Mouse (Mus musculus): ENCODE measurements around the gene Nhlrc2. TPM values are rescaled to one million over a fixed set of nuclear protein-coding genes. Genes with fewer than 3 reads are reported as not detected.

The Nhlrc2 gene
- polyA plus RNA-seq, 1 experiment from 2014 or later, result 7.8 TPM

DNA sequence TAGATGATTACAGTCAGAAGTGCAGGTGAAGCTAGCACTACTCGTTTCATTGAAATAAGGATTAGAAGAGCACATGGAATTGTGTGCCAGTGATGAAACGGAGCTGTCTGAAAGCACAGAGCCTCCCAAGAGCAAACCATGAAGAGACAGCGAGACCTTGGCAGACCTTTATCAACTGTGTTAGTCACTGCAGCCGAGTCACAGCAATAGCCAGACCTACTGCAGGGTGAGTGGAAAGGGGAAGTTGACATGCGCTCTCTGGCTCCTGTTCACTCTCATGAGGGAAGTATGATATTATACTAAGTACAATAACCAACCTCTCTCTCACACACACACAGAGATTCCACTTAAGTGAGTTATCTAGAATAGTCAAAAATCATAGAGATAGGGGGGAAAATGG is 7.9 kb downstream of the Nhlrc2 start:
- Histone ChIP-seq H3K27me3 (ENCODE audit: control insufficient read depth, insufficient read depth, low read depth, low read length) (no peaks in the 10 kb centered on the region), H3K27ac (ENCODE audit: low read length) (no peak overlapping the region), H3K9ac (ENCODE audit: low read depth, low read length) (no peak overlapping the region), H3K4me1 (ENCODE audit: control insufficient read depth, insufficient read depth, low read length) (no peaks in the 10 kb centered on the region), H3K36me3 (ENCODE audit: control insufficient read depth, insufficient read depth, low read length) (peaks cover 22% of the 10 kb centered on the region), H3K4me3 (ENCODE audit: low read depth, low read length) (no peak overlapping the region), H3K4me2 (ENCODE audit: low read length) (no peak overlapping the region), H3K9me3 (replicated peaks; ENCODE audit: control insufficient read depth, low read length, poor library complexity, severe bottlenecking) (no peaks in the 10 kb centered on the region)
- 84% methylated on average over 5 of the region's 5 CpGs for WGBS
- no peak for ATAC-seq

DNA sequence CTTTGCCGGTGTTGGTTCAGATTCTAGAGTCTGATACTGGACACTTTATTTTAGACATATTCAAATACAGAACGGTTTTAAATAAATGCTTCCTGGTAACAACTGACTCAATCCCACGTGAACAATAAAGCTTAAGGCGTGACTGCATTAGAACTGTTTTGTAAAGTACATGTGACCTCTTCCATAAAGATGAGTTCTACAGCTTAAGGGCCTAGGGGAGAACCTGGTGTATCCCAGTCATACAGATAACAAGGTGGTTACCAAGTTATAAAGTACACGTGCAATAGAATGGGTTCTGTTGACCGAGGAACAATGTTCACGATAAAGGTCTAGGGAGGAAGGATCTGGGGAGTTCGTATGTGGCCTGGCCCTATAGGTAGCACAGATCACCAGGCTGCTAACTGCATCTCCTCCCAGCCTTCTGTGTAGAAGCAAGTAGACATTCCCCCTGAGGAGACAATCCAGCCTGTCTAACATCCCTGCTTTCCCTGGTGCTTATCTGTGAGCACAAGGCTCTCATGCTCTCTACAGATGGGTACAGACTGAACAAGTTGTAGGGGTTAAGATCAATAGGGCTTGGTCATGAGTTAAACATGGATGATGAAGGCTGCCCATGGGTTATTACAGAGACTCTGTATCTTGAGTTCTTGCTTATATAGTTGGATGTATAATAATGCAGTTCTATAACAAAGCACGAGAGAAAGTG is 14.5 kb downstream of the Nhlrc2 start:
- no peak overlapping the region for H3K27ac ChIP-seq (ENCODE audit: low read length)
- no peak overlapping the region for H3K4me3 ChIP-seq (ENCODE audit: low read depth, low read length)
- H3K4me1 ChIP-seq (ENCODE audit: control insufficient read depth, insufficient read depth, low read length), result no peaks in the 10 kb centered on the region; the same call in 1 of the 2 replicates
- 92% methylated on average over 9 of the region's 9 CpGs for WGBS
- H3K9ac ChIP-seq (ENCODE audit: low read depth, low read length), result no peak overlapping the region
- no peak for ATAC-seq
- H3K4me2 ChIP-seq (ENCODE audit: low read length), result no peak overlapping the region
- no peaks in the 10 kb centered on the region for H3K27me3 ChIP-seq (ENCODE audit: control insufficient read depth, insufficient read depth, low read depth, low read length)
- no peaks in the 10 kb centered on the region for H3K9me3 ChIP-seq (replicated peaks; ENCODE audit: control insufficient read depth, low read length, poor library complexity, severe bottlenecking)
- no peaks in the 10 kb centered on the region for H3K36me3 ChIP-seq (ENCODE audit: control insufficient read depth, insufficient read depth, low read length)

DNA sequence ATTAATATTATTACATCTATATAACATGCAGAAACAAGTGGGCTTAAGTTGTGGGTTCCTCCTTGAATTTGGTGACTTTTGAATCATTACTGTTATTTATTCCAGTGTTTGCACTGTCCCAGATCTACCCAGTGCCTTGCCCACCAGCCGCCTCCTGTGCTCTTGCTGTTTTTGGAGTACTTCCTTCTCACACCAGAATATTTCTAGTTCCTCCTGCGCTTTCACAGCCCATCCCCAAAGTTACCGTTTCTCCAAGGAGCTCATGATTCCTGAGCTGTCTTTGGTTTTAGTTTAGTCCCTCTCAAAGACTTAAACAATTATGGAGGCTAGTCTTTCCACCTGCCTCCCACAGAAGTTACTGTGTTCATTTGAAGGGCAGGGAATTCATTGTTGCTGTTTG is 15.4 kb downstream of the Nhlrc2 start:
- ATAC-seq, result no peak
- H3K9ac ChIP-seq (ENCODE audit: low read depth, low read length), result no peak overlapping the region
- no peaks in the 10 kb centered on the region for H3K36me3 ChIP-seq (ENCODE audit: control insufficient read depth, insufficient read depth, low read length)
- no peaks in the 10 kb centered on the region for H3K27me3 ChIP-seq (ENCODE audit: control insufficient read depth, insufficient read depth, low read depth, low read length)
- H3K9me3 ChIP-seq (replicated peaks; ENCODE audit: control insufficient read depth, low read length, poor library complexity, severe bottlenecking), result no peaks in the 10 kb centered on the region
- 94% methylated on average over 3 of the region's 3 CpGs for WGBS
- H3K4me3 ChIP-seq (ENCODE audit: low read depth, low read length), result no peak overlapping the region
- no peaks in the 10 kb centered on the region; the same call in 1 of the 2 replicates for H3K4me1 ChIP-seq (ENCODE audit: control insufficient read depth, insufficient read depth, low read length)
- H3K4me2 ChIP-seq (ENCODE audit: low read length), result no peak overlapping the region
- H3K27ac ChIP-seq (ENCODE audit: low read length), result no peak overlapping the region

DNA sequence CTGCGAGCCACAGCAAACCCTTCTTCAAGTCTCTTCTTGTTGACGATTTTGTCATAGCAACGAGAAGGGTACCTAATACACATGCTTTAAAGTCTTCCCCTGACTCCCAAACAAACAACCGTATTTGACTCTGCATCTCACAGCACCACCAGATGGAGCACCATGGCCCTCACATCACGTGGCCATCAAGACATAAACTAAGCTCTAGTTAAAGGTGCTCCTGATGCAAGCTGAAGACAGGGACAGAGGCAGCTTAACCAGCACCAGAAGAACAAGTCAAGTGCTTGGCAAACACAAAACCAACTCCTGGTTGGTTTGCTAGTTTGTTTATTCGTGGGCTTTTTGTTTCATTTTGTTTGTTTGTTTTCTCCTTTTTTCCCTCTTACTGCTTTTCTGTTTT is 17.3 kb downstream of the Nhlrc2 start:
- 69% methylated on average over 6 of the region's 6 CpGs for WGBS
- ATAC-seq, result no peak
- Histone ChIP-seq H3K4me2 (ENCODE audit: low read length) (no peak overlapping the region), H3K27ac (ENCODE audit: low read length) (no peak overlapping the region), H3K27me3 (ENCODE audit: control insufficient read depth, insufficient read depth, low read depth, low read length) (no peaks in the 10 kb centered on the region), H3K4me3 (ENCODE audit: low read depth, low read length) (no peak overlapping the region), H3K36me3 (ENCODE audit: control insufficient read depth, insufficient read depth, low read length) (no peaks in the 10 kb centered on the region), H3K9ac (ENCODE audit: low read depth, low read length) (no peak overlapping the region), H3K9me3 (replicated peaks; ENCODE audit: control insufficient read depth, low read length, poor library complexity, severe bottlenecking) (no peaks in the 10 kb centered on the region), H3K4me1 (ENCODE audit: control insufficient read depth, insufficient read depth, low read length) (no peaks in the 10 kb centered on the region; the same call in 1 of the 2 replicates)

DNA sequence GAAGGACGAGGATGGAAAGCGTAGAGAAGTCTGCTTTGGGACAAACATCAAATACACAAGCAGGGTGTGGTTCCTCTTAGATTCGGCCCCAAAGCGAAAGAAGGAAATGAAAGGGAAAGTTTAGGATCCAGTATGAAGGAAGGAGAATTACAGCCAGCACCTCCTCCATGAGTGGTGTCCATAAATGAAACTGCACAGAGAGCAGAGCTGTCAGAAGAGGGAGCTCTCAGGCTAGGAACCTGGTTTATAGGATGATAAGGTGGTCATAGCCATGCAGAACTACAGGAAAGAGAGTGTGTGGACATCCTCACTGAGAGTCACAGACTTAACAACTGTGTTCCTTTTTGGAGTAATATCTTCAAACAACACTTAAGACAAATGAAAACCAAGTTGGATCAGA is 18.0 kb downstream of the Nhlrc2 start:
- ATAC-seq, result no peak
- Histone ChIP-seq H3K4me1 (ENCODE audit: control insufficient read depth, insufficient read depth, low read length) (no peaks in the 10 kb centered on the region; the same call in 1 of the 2 replicates), H3K27ac (ENCODE audit: low read length) (no peak overlapping the region), H3K9me3 (replicated peaks; ENCODE audit: control insufficient read depth, low read length, poor library complexity, severe bottlenecking) (no peaks in the 10 kb centered on the region), H3K36me3 (ENCODE audit: control insufficient read depth, insufficient read depth, low read length) (no peaks in the 10 kb centered on the region), H3K4me2 (ENCODE audit: low read length) (no peak overlapping the region), H3K27me3 (ENCODE audit: control insufficient read depth, insufficient read depth, low read depth, low read length) (no peaks in the 10 kb centered on the region), H3K4me3 (ENCODE audit: low read depth, low read length) (no peak overlapping the region), H3K9ac (ENCODE audit: low read depth, low read length) (no peak overlapping the region)
- 89% methylated on average over 4 of the region's 4 CpGs for WGBS

DNA sequence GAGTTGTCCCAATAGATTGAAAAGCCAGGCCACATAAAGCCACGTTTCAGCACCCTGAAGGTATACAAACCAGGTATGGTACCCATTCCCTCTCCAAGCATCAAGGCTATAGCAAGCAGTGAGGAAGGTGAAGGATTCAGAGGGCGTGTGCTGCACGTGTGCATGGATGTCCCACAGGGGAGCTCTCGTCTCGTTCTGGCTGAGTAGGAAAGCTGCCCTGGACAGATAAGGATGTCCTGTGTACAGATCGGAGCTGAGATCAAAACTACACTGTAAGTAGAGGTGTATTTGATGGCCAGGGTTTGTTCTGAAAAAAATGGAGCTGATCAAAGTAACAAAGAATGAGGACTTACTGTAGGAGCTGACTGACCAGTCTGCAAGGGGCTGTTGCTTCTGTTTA is 18.9 kb downstream of the Nhlrc2 start:
- H3K4me2 ChIP-seq (ENCODE audit: low read length), result no peak overlapping the region
- no peak overlapping the region for H3K27ac ChIP-seq (ENCODE audit: low read length)
- no peaks in the 10 kb centered on the region for H3K9me3 ChIP-seq (replicated peaks; ENCODE audit: control insufficient read depth, low read length, poor library complexity, severe bottlenecking)
- no peak overlapping the region for H3K4me3 ChIP-seq (ENCODE audit: low read depth, low read length)
- WGBS, result 79% methylated on average over 6 of the region's 6 CpGs
- no peaks in the 10 kb centered on the region for H3K27me3 ChIP-seq (ENCODE audit: control insufficient read depth, insufficient read depth, low read depth, low read length)
- no peaks in the 10 kb centered on the region; the same call in 1 of the 2 replicates for H3K4me1 ChIP-seq (ENCODE audit: control insufficient read depth, insufficient read depth, low read length)
- ATAC-seq, result no peak
- no peak overlapping the region for H3K9ac ChIP-seq (ENCODE audit: low read depth, low read length)
- H3K36me3 ChIP-seq (ENCODE audit: control insufficient read depth, insufficient read depth, low read length), result no peaks in the 10 kb centered on the region

DNA sequence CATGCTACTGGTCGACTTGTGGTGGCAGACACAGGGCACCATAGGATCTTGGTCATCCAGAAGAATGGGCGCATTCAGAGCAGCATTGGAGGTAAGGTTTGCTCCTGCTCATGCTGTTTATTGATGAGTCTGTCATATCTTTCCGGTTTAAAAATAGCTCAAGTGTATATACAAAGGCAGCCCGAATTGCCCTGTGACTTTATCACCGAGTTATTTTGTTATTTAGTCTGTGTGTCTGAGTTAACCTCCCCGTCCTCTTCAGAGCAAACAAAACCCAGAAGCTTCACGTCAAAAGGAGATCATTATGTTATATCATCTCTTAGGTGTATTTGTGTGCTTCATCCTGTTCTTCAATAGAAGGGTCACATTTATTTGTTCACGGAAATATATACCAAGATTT is 22.7 kb downstream of the Nhlrc2 start:
- Histone ChIP-seq H3K4me3 (ENCODE audit: low read depth, low read length) (no peak overlapping the region), H3K36me3 (ENCODE audit: control insufficient read depth, insufficient read depth, low read length) (no peaks in the 10 kb centered on the region), H3K4me2 (ENCODE audit: low read length) (no peak overlapping the region), H3K4me1 (ENCODE audit: control insufficient read depth, insufficient read depth, low read length) (no peaks in the 10 kb centered on the region), H3K9ac (ENCODE audit: low read depth, low read length) (no peak overlapping the region), H3K27ac (ENCODE audit: low read length) (no peak overlapping the region), H3K27me3 (ENCODE audit: control insufficient read depth, insufficient read depth, low read depth, low read length) (no peaks in the 10 kb centered on the region), H3K9me3 (replicated peaks; ENCODE audit: control insufficient read depth, low read length, poor library complexity, severe bottlenecking) (no peaks in the 10 kb centered on the region)
- ATAC-seq, result no peak
- WGBS, result 92% methylated on average over 8 of the region's 8 CpGs

DNA sequence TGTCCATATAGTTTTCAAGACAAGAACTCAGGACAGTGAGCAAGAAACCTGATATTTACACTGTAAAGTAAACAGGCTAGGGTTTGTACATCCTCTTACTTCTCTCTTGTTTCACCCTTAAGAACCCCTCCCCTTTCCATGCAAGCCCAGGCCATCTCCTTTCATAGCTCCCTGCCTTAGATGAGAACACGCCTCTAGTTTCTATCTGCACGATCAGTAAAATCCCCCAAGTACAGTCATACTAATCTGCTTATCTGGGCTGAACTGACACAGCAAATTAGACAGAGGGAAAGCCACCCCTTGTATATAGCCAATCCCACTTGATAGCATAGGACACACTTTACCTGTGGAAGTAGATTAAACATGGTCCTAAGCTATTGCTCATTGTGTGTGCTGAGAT is 23.2 kb downstream of the Nhlrc2 start:
- no peak for ATAC-seq
- Histone ChIP-seq H3K9ac (ENCODE audit: low read depth, low read length) (no peak overlapping the region), H3K4me1 (ENCODE audit: control insufficient read depth, insufficient read depth, low read length) (no peaks in the 10 kb centered on the region), H3K27ac (ENCODE audit: low read length) (no peak overlapping the region), H3K4me3 (ENCODE audit: low read depth, low read length) (no peak overlapping the region), H3K9me3 (replicated peaks; ENCODE audit: control insufficient read depth, low read length, poor library complexity, severe bottlenecking) (no peaks in the 10 kb centered on the region), H3K36me3 (ENCODE audit: control insufficient read depth, insufficient read depth, low read length) (no peaks in the 10 kb centered on the region), H3K4me2 (ENCODE audit: low read length) (no peak overlapping the region), H3K27me3 (ENCODE audit: control insufficient read depth, insufficient read depth, low read depth, low read length) (no peaks in the 10 kb centered on the region)
- WGBS, result 72% methylated on average over 2 of the region's 2 CpGs

DNA sequence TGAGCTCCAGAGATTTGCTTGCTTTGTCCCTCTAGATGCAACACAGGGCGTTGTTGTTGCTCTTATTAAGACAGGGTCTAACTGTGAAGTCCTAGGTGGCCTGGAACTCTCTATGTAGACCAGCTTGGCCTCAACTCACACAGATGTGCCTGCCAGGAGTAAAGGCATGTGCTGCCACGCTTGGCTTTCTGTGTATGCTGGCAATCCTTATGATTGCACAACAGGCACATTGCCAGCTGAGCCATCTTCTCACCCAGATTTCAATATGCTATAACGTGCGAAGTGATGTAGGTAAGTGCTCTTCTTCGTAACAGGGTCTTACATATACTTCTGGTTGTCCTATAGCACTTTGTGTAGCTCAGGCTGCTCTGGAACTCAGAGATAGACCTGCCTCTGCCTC is 23.9 kb downstream of the Nhlrc2 start:
- no peak overlapping the region for H3K9ac ChIP-seq (ENCODE audit: low read depth, low read length)
- no peak overlapping the region for H3K27ac ChIP-seq (ENCODE audit: low read length)
- no peak overlapping the region for H3K4me2 ChIP-seq (ENCODE audit: low read length)
- ATAC-seq, result no peak
- no peaks in the 10 kb centered on the region for H3K4me1 ChIP-seq (ENCODE audit: control insufficient read depth, insufficient read depth, low read length)
- H3K9me3 ChIP-seq (replicated peaks; ENCODE audit: control insufficient read depth, low read length, poor library complexity, severe bottlenecking), result no peaks in the 10 kb centered on the region
- H3K36me3 ChIP-seq (ENCODE audit: control insufficient read depth, insufficient read depth, low read length), result no peaks in the 10 kb centered on the region
- no peaks in the 10 kb centered on the region for H3K27me3 ChIP-seq (ENCODE audit: control insufficient read depth, insufficient read depth, low read depth, low read length)
- 93% methylated on average over 5 of the region's 5 CpGs for WGBS
- H3K4me3 ChIP-seq (ENCODE audit: low read depth, low read length), result no peak overlapping the region

All from midbrain, embryonic 16.5 days (tissue).